Mouse (Mus musculus) liver (tissue): Measurements from ENCODE around the gene Casq1.

Experiments
- DNase-seq: peaks from one replicate; pipeline ENCODE4 v3.0.0-alpha.2; 2020; ENCODE audit warnings: mixed read lengths

The Casq1 gene

DNA sequence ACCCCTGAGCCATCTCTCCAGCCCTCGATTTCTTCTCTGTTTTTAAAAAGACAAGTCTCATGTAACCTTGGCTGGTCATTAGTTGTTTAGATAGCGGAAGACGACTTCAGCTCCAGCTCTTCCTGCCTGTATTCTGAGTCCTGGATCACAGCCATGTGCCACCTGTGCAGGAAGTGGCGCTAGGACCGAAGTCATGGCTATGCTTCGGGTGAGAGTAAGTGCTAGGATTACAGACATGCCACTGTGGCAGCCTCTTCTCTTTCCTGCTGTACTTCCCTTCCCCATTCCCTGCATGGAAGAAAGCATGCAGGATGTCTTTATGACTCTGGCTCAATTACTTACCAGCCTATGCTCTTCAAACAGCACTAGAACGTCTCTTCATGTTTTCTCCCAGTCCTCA, 40.6 kb downstream of the Casq1 start:
- DNase-seq: no peak

GRCm38 (mm10) chr1:172177791-172178190, 41.9 kb downstream of the Casq1 start:
- no peak for DNase-seq

DNA sequence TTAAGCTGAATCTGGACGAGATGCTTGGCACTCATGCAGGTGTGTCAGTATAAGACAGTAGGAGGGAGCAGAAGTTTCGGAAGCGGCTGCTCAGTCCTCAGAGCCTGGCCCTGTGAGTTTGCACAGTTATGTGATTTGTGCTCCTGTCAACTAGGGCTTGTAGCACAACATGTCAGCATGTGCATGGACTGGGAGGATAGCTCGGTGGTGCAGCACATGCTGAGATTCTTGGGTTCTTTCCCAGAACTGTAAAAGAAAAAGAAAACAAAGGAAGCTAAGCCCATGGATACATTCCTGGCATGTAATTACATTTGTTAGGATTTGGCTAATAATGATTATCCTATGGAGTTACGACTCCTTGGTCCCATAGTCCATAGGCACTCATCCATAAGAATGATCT, 46.5 kb downstream of the Casq1 start:
- no peak for DNase-seq

- no peak for DNase-seq
Observed at GRCm38 (mm10) chr1:172172381-172172780, 47.3 kb downstream of the Casq1 start.

- DNase-seq: no peak
Observed at GRCm38 (mm10) chr1:172169809-172170208, 49.9 kb downstream of the Casq1 start.

DNA sequence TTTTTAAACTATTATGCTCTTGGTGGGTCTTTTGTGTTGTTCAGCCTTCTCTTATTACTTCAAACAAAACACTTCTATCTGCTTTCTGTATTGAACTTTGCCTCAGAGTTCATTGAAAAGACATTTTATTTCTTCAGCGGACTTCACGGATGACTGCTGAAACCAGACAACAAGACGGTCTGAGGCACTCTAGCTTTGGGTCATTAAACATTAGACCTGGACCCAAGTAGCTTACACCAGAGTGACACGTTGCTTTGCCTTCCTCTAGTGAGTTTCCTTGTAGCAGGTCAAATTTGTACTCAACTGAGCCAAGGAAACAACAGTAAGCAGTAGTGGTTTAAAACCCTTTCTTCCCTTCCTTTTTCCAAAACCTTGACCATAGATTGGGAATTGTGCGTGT, 51.8 kb downstream of the Casq1 start:
- no peak for DNase-seq

GRCm38 (mm10) chr1:172162959-172163358, 56.7 kb downstream of the Casq1 start:
- no peak for DNase-seq

DNA sequence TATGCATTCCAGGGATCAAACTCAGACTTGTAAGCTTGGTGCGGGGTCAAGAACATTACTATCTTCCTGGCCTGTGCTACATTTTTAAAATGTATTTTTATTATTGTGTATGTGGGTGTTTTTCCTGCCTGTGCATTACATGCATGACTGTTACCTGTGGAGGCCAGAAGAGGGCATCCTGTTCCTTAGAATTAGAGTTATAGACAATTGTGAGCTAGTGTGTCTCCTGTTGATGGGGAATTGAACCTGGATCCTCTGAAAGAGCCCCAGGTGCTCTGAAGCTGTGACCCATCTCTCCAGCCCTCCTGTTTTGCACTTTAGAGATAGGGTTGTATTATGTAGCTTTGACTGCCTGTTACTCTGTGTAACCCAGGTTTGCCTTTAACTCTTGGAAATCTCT, 57.7 kb downstream of the Casq1 start:
- no peak for DNase-seq

GRCm38 (mm10) chr1:172160508-172160907, 59.2 kb downstream of the Casq1 start:
- DNase-seq: no peak

DNA sequence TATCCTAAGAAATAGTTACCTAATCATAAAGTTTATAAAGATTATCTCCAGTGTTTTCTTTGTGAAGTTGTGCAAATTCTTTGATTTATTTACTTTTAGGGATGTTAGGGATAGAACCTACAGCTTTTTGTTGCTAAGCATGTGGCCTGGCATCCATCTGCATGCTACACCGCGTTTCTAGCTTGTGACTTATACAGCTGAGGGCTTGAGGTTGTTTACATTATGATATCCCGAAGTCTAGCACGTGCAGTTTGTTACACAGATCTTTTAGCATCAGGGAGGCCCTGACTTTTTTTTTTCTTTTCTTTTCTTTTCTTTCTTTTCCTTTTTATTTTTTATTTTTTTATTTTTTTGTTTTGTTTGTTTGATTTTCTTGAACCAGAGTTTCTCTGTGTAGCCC, 59.7 kb downstream of the Casq1 start:
- no peak for DNase-seq
